Mouse (Mus musculus): Measurements from ENCODE around the gene Hsd17b2. TPM values are rescaled to one million over a fixed set of nuclear protein-coding genes. Genes with fewer than 3 reads are reported as not detected.
A peak's percentile ranks its signal among the peaks of the same experiment; 100 is the strongest.

The Hsd17b2 gene
- polyA plus RNA-seq, 1 experiment from 2014 or later = not detected

DNA sequence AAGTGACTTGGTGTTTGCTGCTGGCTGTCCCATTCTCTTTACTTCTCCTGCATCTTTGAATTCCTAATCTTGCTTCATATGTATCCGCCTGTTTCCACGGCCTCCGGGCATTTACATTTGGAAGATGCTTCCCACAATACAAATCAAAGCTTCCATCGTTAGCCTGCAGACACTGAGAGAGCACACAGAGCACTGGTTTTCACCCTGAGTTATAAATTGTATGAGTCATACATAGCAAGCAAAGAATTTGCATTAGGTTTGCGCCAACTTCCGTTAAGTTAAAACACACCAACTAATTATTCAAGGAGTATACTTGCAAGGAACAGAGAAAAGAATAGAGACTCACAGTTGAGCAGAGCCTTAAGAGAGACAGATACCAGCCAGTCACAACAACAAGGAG, 77.6 kb downstream of the Hsd17b2 start:
- H3K9ac ChIP-seq (replicated peaks) = no peak overlapping the region
- WGBS = 86% methylated on average over 6 of the region's 6 CpGs
- no peak overlapping the region for H3K4me2 ChIP-seq (replicated peaks)
- no peak overlapping the region for H3K4me3 ChIP-seq
- no peaks in the 10 kb centered on the region for H3K9me3 ChIP-seq
- ATAC-seq (ENCODE audit: low FRiP score, low read depth) = no peak
- H3K27me3 ChIP-seq = no peaks in the 10 kb centered on the region
- no peaks in the 10 kb centered on the region for H3K36me3 ChIP-seq
- no peaks in the 10 kb centered on the region for H3K4me1 ChIP-seq
- no peak overlapping the region for H3K27ac ChIP-seq (replicated peaks)

DNA sequence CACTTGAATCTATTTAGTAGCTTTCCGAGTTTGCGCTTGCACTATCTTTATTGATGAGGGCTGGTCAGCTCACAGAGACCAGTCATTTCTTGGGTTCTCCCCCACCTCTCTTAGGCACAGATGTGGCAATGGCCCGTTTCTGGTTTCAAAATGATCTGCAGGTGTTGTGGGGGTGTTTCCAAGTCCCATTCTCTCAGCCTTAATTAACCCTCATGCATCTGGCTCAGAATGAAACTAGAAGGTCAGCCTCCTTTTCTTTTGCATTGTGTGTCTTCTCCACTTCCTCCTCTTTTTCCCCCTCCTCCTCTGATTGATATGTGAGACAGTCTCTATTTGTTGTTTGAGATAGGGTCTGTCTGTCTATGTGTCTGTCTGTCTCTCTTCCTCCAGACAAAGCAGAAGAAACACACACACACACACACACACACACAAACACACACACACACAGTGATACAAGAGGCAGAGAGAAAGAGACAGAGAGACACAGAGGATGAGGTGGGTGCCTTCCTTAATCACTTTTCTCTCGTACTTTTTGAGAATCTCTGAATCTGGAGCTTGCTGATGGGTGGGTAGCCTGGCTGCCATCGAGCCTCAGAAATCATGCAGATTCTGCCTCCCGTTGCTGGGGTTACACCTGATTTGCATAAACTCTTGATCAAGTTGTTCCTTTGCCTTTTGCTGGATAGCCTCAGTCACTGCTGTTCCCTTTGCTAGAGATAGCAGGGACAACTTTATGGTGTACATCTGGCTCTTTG, 79.8 kb downstream of the Hsd17b2 start:
- Histone ChIP-seq H3K4me1 (no peaks in the 10 kb centered on the region), H3K9me3 (no peaks in the 10 kb centered on the region), H3K36me3 (no peaks in the 10 kb centered on the region), H3K4me3 (no peak overlapping the region), H3K27ac (replicated peaks) (no peak overlapping the region), H3K27me3 (no peaks in the 10 kb centered on the region), H3K9ac (replicated peaks) (no peak overlapping the region), H3K4me2 (replicated peaks) (no peak overlapping the region)
- no peak for ATAC-seq (ENCODE audit: low FRiP score, low read depth)
- WGBS = 71% methylated on average over 6 of the region's 6 CpGs

DNA sequence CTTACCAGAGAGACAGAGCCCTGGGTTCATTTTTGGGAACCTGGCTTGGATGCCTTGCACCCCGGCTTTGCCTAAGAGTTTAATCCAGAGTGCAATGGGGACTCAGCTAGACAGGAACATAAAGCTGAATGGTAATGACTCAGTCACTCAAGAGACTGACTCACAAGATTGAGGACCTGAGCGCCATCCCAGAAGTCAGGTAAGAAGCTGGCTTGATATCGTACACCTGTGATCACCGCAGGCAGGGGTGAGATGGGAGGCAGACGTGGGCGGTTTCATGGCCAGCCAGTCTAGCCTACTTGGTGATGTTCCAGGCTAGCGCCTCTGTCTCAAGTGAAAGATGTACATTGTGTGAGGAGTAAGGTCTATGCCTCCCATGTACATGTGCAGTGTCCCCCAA, 81.3 kb downstream of the Hsd17b2 start:
- H3K27ac ChIP-seq (replicated peaks) = no peak overlapping the region
- no peak overlapping the region for H3K4me3 ChIP-seq
- peaks cover 13% of the 10 kb centered on the region for H3K36me3 ChIP-seq
- no peak overlapping the region for H3K4me2 ChIP-seq (replicated peaks)
- no peaks in the 10 kb centered on the region for H3K27me3 ChIP-seq
- H3K9me3 ChIP-seq = peaks cover 10% of the 10 kb centered on the region; the same call in 1 of the 2 replicates
- ATAC-seq (ENCODE audit: low FRiP score, low read depth) = no peak
- WGBS = 94% methylated on average over 7 of the region's 7 CpGs
- H3K9ac ChIP-seq (replicated peaks) = no peak overlapping the region
- H3K4me1 ChIP-seq = no peaks in the 10 kb centered on the region

DNA sequence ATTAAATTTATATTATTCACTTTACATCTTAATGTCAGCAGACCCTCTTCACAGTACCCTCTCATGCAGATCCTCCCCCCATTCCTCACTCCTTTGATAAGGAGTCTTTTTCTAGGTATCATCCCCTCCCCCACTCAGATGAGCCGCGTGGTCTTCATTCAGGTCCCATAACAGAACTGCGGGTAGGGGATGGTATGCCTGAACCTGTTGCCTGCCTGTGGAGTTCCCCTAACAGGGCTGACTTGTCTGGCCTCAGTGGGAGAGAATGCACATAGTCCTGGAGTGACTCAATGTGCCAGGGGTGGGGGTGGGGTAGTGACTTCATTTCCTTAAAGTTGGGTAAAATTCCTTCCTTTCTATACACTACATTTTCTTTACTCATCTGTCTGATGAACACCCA, 84.7 kb downstream of the Hsd17b2 start:
- Histone ChIP-seq H3K27me3 (no peaks in the 10 kb centered on the region), H3K9me3 (peaks cover 10% of the 10 kb centered on the region; the same call in 1 of the 2 replicates), H3K4me3 (no peak overlapping the region), H3K4me1 (no peaks in the 10 kb centered on the region), H3K9ac (replicated peaks) (no peak overlapping the region), H3K36me3 (peaks cover 41% of the 10 kb centered on the region), H3K4me2 (replicated peaks) (no peak overlapping the region), H3K27ac (replicated peaks) (no peak overlapping the region)
- WGBS = 90% methylated on average over 3 of the region's 3 CpGs
- no peak for ATAC-seq (ENCODE audit: low FRiP score, low read depth)

DNA sequence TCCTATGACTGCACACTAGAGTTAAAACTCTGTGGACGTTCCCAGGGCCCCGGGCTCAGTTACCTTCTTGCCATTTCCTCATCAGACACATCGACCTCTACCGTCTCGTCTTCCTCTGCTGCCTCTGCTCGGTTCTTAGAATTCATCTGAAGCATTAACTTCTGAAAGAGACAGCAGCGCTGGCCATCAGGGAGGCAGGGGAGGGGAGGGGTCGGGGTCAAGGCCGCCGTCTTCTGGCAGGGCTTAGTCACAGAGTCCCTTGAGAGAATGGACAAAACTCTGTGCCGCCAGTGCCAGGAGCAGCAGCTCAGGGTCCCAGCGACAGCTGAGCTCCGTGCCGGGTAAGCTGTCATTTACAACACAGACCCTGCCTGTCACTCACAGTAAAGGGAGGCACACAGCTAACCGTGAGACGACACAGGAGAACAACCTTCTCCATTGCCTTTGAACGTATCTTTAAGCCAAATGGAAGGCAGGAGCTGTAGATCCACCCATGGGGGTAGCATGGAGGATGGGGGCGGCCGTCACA, 91.0 kb downstream of the Hsd17b2 start:
- no peak overlapping the region for H3K4me2 ChIP-seq (replicated peaks)
- H3K27ac ChIP-seq (replicated peaks) = no peak overlapping the region
- ATAC-seq (ENCODE audit: low FRiP score, low read depth) = no peak
- no peaks in the 10 kb centered on the region for H3K9me3 ChIP-seq
- no peaks in the 10 kb centered on the region for H3K27me3 ChIP-seq
- peaks cover 87% of the 10 kb centered on the region for H3K36me3 ChIP-seq
- no peak overlapping the region for H3K9ac ChIP-seq (replicated peaks)
- no peak overlapping the region for H3K4me3 ChIP-seq
- no peaks in the 10 kb centered on the region for H3K4me1 ChIP-seq
- 63% methylated on average over 19 of the region's 19 CpGs for WGBS

DNA sequence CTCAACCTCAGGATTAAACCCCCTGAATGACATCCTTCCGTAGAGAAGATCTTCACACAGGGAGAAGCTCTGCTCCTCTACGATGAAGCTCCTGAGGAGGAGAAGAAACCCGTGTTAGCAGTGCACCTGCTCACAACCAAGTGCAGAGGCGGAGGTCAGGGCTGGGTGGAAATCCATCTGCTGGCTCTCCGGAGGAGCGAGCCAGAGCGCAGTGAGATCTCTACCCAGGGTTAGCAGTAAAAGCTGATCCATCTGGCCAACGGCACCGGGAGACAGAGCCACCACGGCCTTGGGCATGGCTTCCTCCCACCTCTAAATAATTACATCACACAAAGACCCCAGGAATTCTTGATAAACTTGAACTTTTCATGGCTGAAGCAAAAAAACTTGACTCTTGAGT, 92.9 kb downstream of the Hsd17b2 start:
- Histone ChIP-seq H3K9ac (replicated peaks) (no peak overlapping the region), H3K27ac (replicated peaks) (no peak overlapping the region), H3K9me3 (no peaks in the 10 kb centered on the region), H3K4me3 (no peak overlapping the region), H3K4me2 (replicated peaks) (no peak overlapping the region), H3K27me3 (no peaks in the 10 kb centered on the region), H3K4me1 (peaks cover under 1% of the 10 kb centered on the region), H3K36me3 (peaks cover 84% of the 10 kb centered on the region)
- WGBS = 93% methylated on average over 10 of the region's 10 CpGs
- no peak for ATAC-seq (ENCODE audit: low FRiP score, low read depth)

DNA sequence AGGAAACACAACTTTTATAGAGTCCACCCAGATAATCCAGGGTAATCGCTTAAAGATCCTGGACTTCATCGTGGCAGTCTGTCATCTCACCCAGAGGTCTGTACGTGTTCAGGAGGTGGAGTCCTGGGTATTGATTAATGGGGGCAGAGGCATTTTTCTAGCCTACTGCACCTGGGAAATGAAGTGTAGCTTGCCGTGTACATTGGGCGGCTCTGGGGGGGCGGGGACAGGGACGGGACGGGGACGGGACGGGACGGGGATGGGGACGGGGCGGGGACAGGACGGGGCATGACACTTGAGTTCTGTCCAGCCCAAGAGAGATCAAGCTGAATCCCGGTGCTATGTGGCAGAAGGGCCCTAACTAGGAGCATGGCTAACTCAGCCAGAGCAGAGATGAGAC, 94.8 kb downstream of the Hsd17b2 start:
- H3K4me3 ChIP-seq = no peak overlapping the region
- no peak overlapping the region for H3K27ac ChIP-seq (replicated peaks)
- ATAC-seq (ENCODE audit: low FRiP score, low read depth) = no peak
- H3K9ac ChIP-seq (replicated peaks) = no peak overlapping the region
- WGBS = 96% methylated on average over 15 of the region's 15 CpGs
- H3K9me3 ChIP-seq = no peaks in the 10 kb centered on the region
- peaks cover 15% of the 10 kb centered on the region for H3K4me1 ChIP-seq
- H3K27me3 ChIP-seq = no peaks in the 10 kb centered on the region
- H3K4me2 ChIP-seq (replicated peaks) = no peak overlapping the region
- peaks cover 66% of the 10 kb centered on the region for H3K36me3 ChIP-seq

DNA sequence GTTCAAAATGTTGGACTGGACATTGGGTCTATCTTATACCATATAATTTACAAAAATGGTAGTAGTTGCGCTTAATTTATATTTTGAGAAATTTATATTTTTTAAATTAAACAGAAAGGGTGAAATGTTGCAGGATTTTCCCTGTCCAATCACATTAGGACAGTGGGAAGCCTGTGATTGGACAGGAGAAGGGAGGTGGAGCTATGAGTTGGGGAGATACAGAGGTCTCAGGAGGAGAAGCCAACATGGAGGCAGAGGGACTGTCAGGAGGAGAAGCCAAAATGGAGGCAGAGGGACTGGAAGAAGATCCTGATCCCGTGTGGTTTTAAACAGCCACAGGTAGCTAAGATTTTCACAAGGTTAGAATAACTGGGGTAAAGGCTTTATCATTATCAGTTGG, 96.4 kb downstream of the Hsd17b2 start:
- peaks cover 56% of the 10 kb centered on the region for H3K36me3 ChIP-seq

DNA sequence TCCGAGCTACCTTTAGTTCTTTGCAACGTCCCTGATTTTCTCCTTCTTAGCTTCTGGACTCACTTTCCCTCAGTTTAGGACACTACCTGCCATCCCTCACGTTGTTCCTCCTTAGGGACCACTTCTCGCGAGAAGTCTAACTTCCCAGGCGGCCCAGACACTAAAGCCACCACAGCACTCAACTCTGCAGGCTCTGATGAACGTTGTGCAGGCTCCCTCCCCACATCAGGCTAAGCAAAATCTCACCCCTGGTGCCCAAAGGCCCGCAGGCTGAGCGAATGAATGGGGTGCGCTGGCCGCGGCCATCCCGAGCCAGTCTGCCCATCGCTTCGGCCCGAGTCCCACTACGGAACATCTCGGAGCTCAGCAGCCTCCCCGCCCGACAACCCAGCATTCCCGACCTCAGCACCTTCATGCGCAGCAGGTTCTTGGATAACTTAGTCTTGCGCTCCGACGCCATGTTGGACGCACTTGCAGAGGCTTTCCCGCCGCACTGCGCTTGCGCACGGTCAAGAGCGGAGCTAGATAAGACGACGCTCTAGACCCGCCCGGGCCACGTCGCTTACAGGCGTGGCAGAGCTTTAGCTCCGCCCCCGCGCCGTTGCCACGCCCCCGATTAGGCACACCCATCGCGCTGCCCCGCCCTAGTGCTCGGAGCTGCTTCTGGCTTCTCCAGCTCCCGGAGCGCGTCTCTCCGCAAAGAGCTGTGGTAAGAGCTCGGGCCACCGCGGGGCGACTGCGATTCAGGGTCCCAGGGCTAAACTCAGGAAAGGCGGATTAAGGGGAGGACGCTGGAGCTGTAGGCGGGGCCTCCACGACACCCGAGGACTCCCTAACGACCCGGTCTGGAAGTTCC, 100.0 kb downstream of the Hsd17b2 start, which contains the start of gene Mphosph6:
Gene Mphosph6 (minus strand): TSS at position 501 of the 856 bp plus-strand sequence.
- peak; percentile 99 for ATAC-seq (ENCODE audit: low FRiP score, low read depth)
- Histone ChIP-seq H3K27ac (replicated peaks) (peak within 1 kb of the TSS; percentile 79), H3K4me3 (peak within 1 kb of the TSS; percentile 64), H3K36me3 (peaks cover 21% of the 10 kb centered on the region), H3K9me3 (no peaks in the 10 kb centered on the region), H3K27me3 (peaks cover 4% of the 10 kb centered on the region; the same call in 1 of the 2 replicates), H3K4me1 (peaks cover 21% of the 10 kb centered on the region), H3K9ac (replicated peaks) (peak within 1 kb of the TSS; percentile 79), H3K4me2 (replicated peaks) (peak within 1 kb of the TSS; percentile 58)
- under 1% methylated on average over 63 of the region's 65 CpGs for WGBS

More for the DNA sequence above, 96.4 kb downstream of the Hsd17b2 start:
- H3K4me2 ChIP-seq (replicated peaks) = no peak overlapping the region
- H3K27ac ChIP-seq (replicated peaks) = no peak overlapping the region
- 94% methylated on average over 2 of the region's 2 CpGs for WGBS
- peaks cover under 1% of the 10 kb centered on the region; the same call in 1 of the 2 replicates for H3K27me3 ChIP-seq
- no peak overlapping the region for H3K9ac ChIP-seq (replicated peaks)
- no peak for ATAC-seq (ENCODE audit: low FRiP score, low read depth)
- peaks cover 21% of the 10 kb centered on the region for H3K4me1 ChIP-seq
- no peak overlapping the region for H3K4me3 ChIP-seq
- no peaks in the 10 kb centered on the region for H3K9me3 ChIP-seq

DNA sequence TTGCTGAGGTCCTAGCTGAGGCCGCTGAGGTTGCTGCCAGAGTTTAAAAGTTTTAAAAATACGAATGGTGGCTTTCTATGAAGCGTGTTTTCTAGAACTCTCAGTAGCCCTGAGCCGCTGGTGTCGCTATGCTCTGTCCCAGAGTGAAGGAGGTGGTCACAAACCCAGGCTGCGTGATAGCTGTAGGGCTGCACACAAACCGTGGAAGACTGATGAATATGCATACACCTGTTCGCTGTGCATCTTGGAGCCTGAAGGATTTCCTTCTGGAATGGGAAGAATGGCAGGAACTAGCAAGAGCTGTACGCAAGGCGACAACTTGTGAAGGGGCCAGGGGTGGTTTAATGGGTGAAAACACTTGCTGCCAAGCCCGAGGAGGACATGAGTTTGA, 100.6 kb downstream of the Hsd17b2 start:
- Histone ChIP-seq H3K4me3 (peak overlapping the region; percentile 64), H3K9me3 (no peaks in the 10 kb centered on the region), H3K27me3 (peaks cover 4% of the 10 kb centered on the region; the same call in 1 of the 2 replicates), H3K36me3 (peaks cover 15% of the 10 kb centered on the region), H3K9ac (replicated peaks) (peak overlapping the region; percentile 24), H3K4me2 (replicated peaks) (peak overlapping the region; percentile 58), H3K27ac (replicated peaks) (peak overlapping the region; percentile 63), H3K4me1 (peaks cover 21% of the 10 kb centered on the region)
- peak; percentile 70 for ATAC-seq (ENCODE audit: low FRiP score, low read depth)
- WGBS = 2% methylated on average over 11 of the region's 11 CpGs

DNA sequence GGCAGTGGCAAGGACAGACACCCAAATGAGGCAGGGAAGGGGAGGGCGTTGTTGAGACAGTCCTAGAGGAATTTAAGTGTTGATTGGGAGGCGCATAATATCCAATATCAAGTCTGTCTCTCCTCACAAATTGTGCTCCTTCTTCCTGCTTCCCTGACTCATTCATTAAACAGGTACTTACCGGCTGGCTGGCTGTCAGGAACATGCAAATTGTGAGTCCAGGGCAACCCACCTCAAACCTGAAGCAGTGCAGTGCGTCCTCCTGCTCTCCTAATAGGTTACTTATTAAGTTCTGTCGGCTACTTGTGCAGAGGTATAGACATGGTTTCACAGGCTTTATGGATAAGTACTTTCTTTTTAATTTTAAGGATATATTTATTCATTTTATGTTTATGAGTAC, 103.7 kb downstream of the Hsd17b2 start:
- ATAC-seq (ENCODE audit: low FRiP score, low read depth) = no peak
- Histone ChIP-seq H3K36me3 (no peaks in the 10 kb centered on the region), H3K4me1 (peaks cover 13% of the 10 kb centered on the region), H3K27ac (replicated peaks) (no peak overlapping the region), H3K4me2 (replicated peaks) (no peak overlapping the region), H3K9ac (replicated peaks) (no peak overlapping the region), H3K9me3 (no peaks in the 10 kb centered on the region), H3K27me3 (peaks cover 4% of the 10 kb centered on the region; the same call in 1 of the 2 replicates), H3K4me3 (no peak overlapping the region)
- 85% methylated on average over 5 of the region's 5 CpGs for WGBS

Measured in midbrain, embryonic 12.5 days (tissue).